Mouse (Mus musculus): ENCODE measurements around the gene Tmem223.

- TF ChIP-seq POLR2A (IDR thresholded peaks at IDR 0.05; ENCODE audit: borderline replicate concordance, low read depth, low read length) (no peak), CTCF (IDR thresholded peaks at IDR 0.05; ENCODE audit: low read depth, low read length) (no peak)
These were observed 31.9 kb upstream of the Tmem223 start for GRCm38 (mm10) chr19:8738911-8739310.
